Mouse (Mus musculus): ENCODE measurements at regions not wholly inside any gene's neighbourhood (a gene's known extent, or its start where the extent isn't known, plus 50 kb on each side); places are given as distances from the start of the nearest gene placed in this dataset.

DNA sequence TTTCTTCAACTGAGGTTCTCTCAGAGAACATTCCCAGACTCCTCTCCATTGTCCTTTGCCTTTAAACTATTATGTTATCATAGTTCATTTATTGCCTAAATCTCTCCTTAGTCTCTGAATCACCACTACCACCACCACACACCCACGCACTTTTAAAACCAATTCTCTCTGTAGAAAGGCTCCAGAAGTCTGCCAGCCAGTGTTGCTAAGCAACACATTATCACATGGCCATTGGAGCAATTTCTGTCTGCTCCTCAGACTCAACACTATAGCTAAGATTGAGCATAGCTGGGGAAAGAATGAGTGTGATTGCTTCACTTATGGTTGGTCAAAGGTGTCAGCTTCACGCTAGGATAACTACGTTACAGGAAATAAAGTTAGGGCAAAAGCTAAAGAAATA, 59.3 kb downstream of the Trap1a start:
- no peak for DNase-seq
- intact Hi-C loops (cut with DNase I) = no loop called here

DNA sequence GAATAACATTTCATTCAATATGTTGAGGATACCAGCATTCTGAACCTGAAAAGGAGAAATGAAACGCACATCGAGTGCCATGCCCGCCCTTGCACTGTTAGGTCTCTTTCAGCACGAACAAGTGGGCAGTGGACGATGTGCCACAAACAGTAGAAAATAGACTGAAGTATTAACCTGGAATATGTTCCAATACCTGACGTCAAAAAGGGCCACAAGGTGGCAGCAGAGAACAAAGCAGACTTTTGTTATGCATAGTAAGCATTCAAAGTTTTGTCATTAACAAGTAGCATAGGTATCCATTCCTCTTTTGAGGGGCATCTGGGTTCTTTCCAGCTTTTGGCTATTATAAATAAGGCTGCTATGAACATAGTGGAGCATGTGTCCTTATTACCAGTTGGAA, 63.5 kb upstream of the D330045A20Rik start:
- intact Hi-C loops (cut with DNase I) = no loop called here
- peak; percentile 50 for DNase-seq

DNA sequence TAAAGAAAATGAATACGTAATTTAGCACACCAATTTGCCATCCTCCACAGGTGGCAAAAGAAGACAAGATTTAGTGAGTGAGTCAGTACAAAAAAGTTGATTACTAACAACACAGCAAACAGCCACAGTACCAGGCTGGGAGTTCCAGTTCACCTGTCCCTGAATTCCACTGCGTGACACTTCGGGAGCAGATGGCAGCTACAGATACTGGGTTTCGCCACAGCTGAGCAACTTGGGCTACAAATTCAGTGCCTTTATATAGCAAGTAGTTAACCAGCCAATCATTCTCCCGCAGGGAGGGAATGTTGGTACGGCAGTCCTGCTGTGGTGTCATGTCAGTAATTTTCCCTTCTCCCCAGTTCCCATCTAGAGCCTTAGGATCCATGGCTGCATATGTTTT, 60.3 kb upstream of the D330045A20Rik start:
- DNase-seq = no peak
- intact Hi-C loops (cut with DNase I) = no loop called here

DNA sequence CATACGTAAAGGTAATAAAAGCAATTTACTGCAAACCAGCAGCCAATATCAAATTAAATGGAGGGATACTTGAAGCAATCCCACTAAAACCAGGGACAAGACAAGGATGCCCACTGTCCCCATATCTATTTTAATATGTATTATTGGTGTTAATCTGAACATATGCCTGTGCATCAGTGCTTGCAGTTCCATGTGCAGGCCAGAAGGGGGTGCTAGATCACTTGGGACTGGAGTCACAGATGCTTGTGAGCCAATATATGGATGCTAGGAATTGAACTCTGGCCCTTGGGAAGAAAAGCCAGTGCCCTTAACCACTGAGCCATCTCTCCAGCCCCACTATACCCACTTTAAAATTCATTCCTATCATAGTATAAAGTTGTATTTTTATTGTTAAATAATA, 55.9 kb upstream of the D330045A20Rik start:
- DNase-seq = no peak
- intact Hi-C loops (cut with DNase I) = no loop called here

All from left cerebral cortex, postnatal 4 days (tissue).